Mouse (Mus musculus) forebrain, embryonic 14.5 days (tissue): ENCODE measurements around the gene Gm6408. TPM values are rescaled to one million over a fixed set of nuclear protein-coding genes. Genes with fewer than 3 reads are reported as not detected.
"Not testable (repeated sequence)": the region's sequence is repeated elsewhere in the genome, so short reads cannot be mapped to it uniquely, and the experiment has no call there.

Experiments
- ATAC-seq: fragments of 200-750 bp; cut with Nextera tagmentation; 2 replicates; pipeline ENCODE4 v1.8.0; 2017; ENCODE audit warnings: mild to moderate bottlenecking, moderate library complexity
- DNase-seq: peaks from one replicate; pipeline ENCODE4 v3.0.0-alpha.2; 2015; ENCODE audit warnings: low spot score
- H3K27ac ChIP-seq: fragments of 300-500 bp; sonication (generic); 2 replicates; pipeline ENCODE4 v1.5.1; 2014; ENCODE audit warnings: low read depth, mild to moderate bottlenecking, control low read depth, low read length, moderate library complexity
- H3K27me3 ChIP-seq: fragments of 300-500 bp; sonication (generic); replicated peaks from 2 replicates; pipeline ENCODE4 v1.6.1; 2014; ENCODE audit warnings: low read length, control low read depth, mixed read lengths; ENCODE audit not compliant: control insufficient read depth, insufficient read depth
- H3K36me3 ChIP-seq: fragments of 300-500 bp; sonication (generic); 2 replicates; pipeline ENCODE4 v1.6.1; 2014; ENCODE audit warnings: low read length, control low read depth; ENCODE audit not compliant: control insufficient read depth, insufficient read depth
- H3K4me1 ChIP-seq: fragments of 300-500 bp; sonication (generic); 2 replicates; pipeline ENCODE4 v1.6.1; 2014; ENCODE audit warnings: antibody characterized with exemption, low read length, control low read depth; ENCODE audit not compliant: control insufficient read depth, insufficient read depth
- H3K4me2 ChIP-seq: fragments of 300-500 bp; sonication (generic); 2 replicates; pipeline ENCODE4 v1.6.1; 2014; ENCODE audit warnings: mild to moderate bottlenecking, control low read depth, low read length
- H3K4me3 ChIP-seq: fragments of 300-500 bp; sonication (generic); 2 replicates; pipeline ENCODE4 v1.5.1; 2014; ENCODE audit warnings: low read depth, low read length, control low read depth
- H3K9ac ChIP-seq: fragments of 300-500 bp; sonication (generic); 2 replicates; pipeline ENCODE4 v1.6.1; 2014; ENCODE audit warnings: mild to moderate bottlenecking, low read length, control low read depth, moderate library complexity
- H3K9me3 ChIP-seq: fragments of 300-500 bp; sonication (generic); replicated peaks from 2 replicates; pipeline ENCODE4 v1.6.1; 2016; ENCODE audit warnings: low read length, control low read depth, mixed read lengths; ENCODE audit not compliant: control insufficient read depth
- WGBS: fragments of 180-500 bp; shearing (Covaris S2); extraction: QIAGEN DNeasy Blood & Tissue Kit; methylation state at CpG from one replicate; pipeline ENCODE4 v1.1.7; 2014; 5-methylcytosine and 5-hydroxymethylcytosine counted together
- polyA plus RNA-seq: library from polyadenylated mRNA; unstranded; fragments of >200 nt; fragmentation: Nextera tagmentation; extraction: Ambion mirVana; gene quantifications from 2 replicates; pipeline ENCODE4 v1.2.1, GENCODE M21; 2014

Gm6408 gene
- polyA plus RNA-seq, 1 experiment from 2014 or later = not detected

GRCm38 (mm10) chr5:146491063-146491462 is 9.3 kb downstream of the Gm6408 start, which contains the start of gene Gm6370:
Gene Gm6370 (plus strand): TSS chr5:146491363.
- H3K9ac ChIP-seq, H3K27ac ChIP-seq, H3K36me3 ChIP-seq, H3K9me3 ChIP-seq, H3K4me3 ChIP-seq, H3K27me3 ChIP-seq, DNase-seq, H3K4me2 ChIP-seq, ATAC-seq, H3K4me1 ChIP-seq: not testable (repeated sequence)
- WGBS = no CpG with 5 or more reads among the region's 5 CpGs

- H3K9me3 ChIP-seq, H3K4me1 ChIP-seq, H3K27me3 ChIP-seq, ATAC-seq, H3K4me3 ChIP-seq, H3K36me3 ChIP-seq, H3K27ac ChIP-seq, DNase-seq, H3K9ac ChIP-seq, H3K4me2 ChIP-seq: not testable (repeated sequence)
- WGBS = no CpG with 5 or more reads among the region's 5 CpGs
These were observed 20.3 kb downstream of the Gm6408 start, which contains the start of gene 4930449I24Rik for GRCm38 (mm10) chr5:146502099-146502498. Gene 4930449I24Rik (plus strand): TSS chr5:146502399.

DNA sequence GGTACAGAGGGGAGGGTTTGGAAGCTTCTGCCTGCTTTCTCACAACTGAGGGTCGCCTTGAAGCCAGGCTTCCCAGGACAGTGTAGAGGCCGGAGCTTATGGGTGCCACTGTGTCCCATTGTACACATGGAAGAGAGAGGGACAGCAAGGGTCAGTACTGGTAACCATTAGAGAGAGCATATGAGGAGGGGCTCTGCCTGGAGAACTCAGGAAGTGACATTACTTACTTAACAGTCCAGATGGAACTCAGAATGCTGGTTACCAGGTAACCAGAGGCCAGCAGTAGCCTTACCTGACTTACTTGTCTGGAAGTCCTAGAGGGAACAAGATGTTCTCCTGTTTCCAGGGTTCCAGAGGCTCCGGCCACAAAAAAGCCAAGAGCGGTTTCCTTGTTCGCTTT is 32.1 kb downstream of the Gm6408 start, which contains the start of gene Gm3402:
Gm3402 (plus strand) TSS at position 301 of the 400 bp plus-strand sequence.
- not testable (repeated sequence) for H3K9ac ChIP-seq, H3K4me3 ChIP-seq, DNase-seq, H3K36me3 ChIP-seq, H3K27me3 ChIP-seq, H3K4me1 ChIP-seq, H3K27ac ChIP-seq, ATAC-seq, H3K4me2 ChIP-seq, H3K9me3 ChIP-seq
- WGBS = no CpG with 5 or more reads among the region's 5 CpGs

DNA sequence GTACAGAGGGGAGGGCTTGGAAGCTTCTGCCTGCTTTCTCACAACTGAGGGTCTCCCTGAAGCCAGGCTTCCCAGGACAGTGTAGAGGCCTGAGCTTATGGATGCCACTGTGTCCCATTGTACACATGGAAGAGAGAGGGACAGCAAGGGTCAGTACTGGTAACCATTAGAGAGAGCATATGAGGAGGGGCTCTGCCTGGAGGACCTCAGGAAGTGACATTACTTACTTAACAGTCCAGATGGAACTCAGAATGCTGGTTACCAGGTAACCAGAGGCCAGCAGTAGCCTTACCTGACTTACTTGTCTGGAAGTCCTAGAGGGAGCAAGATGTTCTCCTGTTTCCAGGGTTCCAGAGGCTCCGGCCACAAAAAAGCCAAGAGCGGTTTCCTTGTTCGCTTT is 43.7 kb downstream of the Gm6408 start, which contains the start of gene Gm3404:
Gm3404 (plus strand) TSS at position 301 of the 400 bp plus-strand sequence.
- not testable (repeated sequence) for H3K4me2 ChIP-seq, H3K9me3 ChIP-seq, ATAC-seq, H3K36me3 ChIP-seq, H3K4me1 ChIP-seq, H3K4me3 ChIP-seq, DNase-seq, H3K27me3 ChIP-seq, H3K9ac ChIP-seq, H3K27ac ChIP-seq
- no CpG with 5 or more reads among the region's 3 CpGs for WGBS

Other genes starting within 250 kb of the Gm6408 start
- 5.3 and 6.1 TPM in 2 replicates for gene Wasf3, start 97.0 kb upstream of the Gm6408 start, polyA plus RNA-seq
- gene Gm6370, start 9.4 kb downstream of the Gm6408 start, polyA plus RNA-seq = not detected in 2 replicates
- gene 4930449I24Rik, start 20.4 kb downstream of the Gm6408 start, polyA plus RNA-seq = not detected in 2 replicates
- gene Gm3402, start 32.2 kb downstream of the Gm6408 start, polyA plus RNA-seq = not detected in 2 replicates
- gene Gm3404, start 43.8 kb downstream of the Gm6408 start, polyA plus RNA-seq = not detected in 2 replicates
- gene Gm3409, start 55.7 kb downstream of the Gm6408 start, polyA plus RNA-seq = not detected in 2 replicates
- gene Gm3415, start 74.2 kb downstream of the Gm6408 start, polyA plus RNA-seq = not detected in 2 replicates
- gene Gpr12, start 103.3 kb downstream of the Gm6408 start, polyA plus RNA-seq = 13.3 and 20.3 TPM in 2 replicates